Mouse (Mus musculus) midbrain, embryonic 14.5 days (tissue): ENCODE measurements around the gene Antxr2. TPM values are rescaled to one million over a fixed set of nuclear protein-coding genes. Genes with fewer than 3 reads are reported as not detected.
A peak's percentile ranks its signal among the peaks of the same experiment; 100 is the strongest.

Experiments
- ATAC-seq: fragments of 200-750 bp; cut with Nextera tagmentation; 2 replicates; pipeline ENCODE4 v1.8.0; 2017; ENCODE audit warnings: moderate number of reproducible peaks, moderate library complexity; ENCODE audit not compliant: low FRiP score, low TSS enrichment
- DNase-seq: peaks from one replicate; pipeline ENCODE4 v3.0.0-alpha.2; 2015
- H3K27ac ChIP-seq: fragments of 300-500 bp; sonication (generic); replicated peaks from 2 replicates; pipeline ENCODE4 v1.5.1; 2014; ENCODE audit warnings: mild to moderate bottlenecking, low read depth, low read length, moderate library complexity
- H3K27me3 ChIP-seq: fragments of 300-500 bp; sonication (generic); 2 replicates; pipeline ENCODE4 v1.6.1; 2014; ENCODE audit warnings: low read length, control low read depth, mixed read lengths; ENCODE audit not compliant: control insufficient read depth, insufficient read depth
- H3K36me3 ChIP-seq: fragments of 300-500 bp; sonication (generic); 2 replicates; pipeline ENCODE4 v1.6.1; 2014; ENCODE audit warnings: low read length, control low read depth; ENCODE audit not compliant: control insufficient read depth, insufficient read depth
- H3K4me1 ChIP-seq: fragments of 300-500 bp; sonication (generic); 2 replicates; pipeline ENCODE4 v1.6.1; 2014; ENCODE audit warnings: mild to moderate bottlenecking, antibody characterized with exemption, low read length, control low read depth; ENCODE audit not compliant: control insufficient read depth, insufficient read depth
- H3K4me2 ChIP-seq: fragments of 300-500 bp; sonication (generic); 2 replicates; pipeline ENCODE4 v1.6.1; 2014; ENCODE audit warnings: mild to moderate bottlenecking, low read length, moderate library complexity
- H3K4me3 ChIP-seq: fragments of 300-500 bp; sonication (generic); replicated peaks from 2 replicates; pipeline ENCODE4 v1.5.1; 2014; ENCODE audit warnings: low read depth, low read length
- H3K9ac ChIP-seq: fragments of 300-500 bp; sonication (generic); replicated peaks from 2 replicates; pipeline ENCODE4 v1.6.1; 2014; ENCODE audit warnings: mild to moderate bottlenecking, low read length, moderate library complexity
- H3K9me3 ChIP-seq: fragments of 300-500 bp; sonication (generic); 2 replicates; pipeline ENCODE4 v1.6.1; 2016; ENCODE audit warnings: low read length, control low read depth, mixed read lengths; ENCODE audit not compliant: control insufficient read depth
- WGBS: fragments of 180-500 bp; shearing (Covaris S2); extraction: QIAGEN DNeasy Blood & Tissue Kit; methylation state at CpG from one replicate; pipeline ENCODE4 v1.1.7; 2014; 5-methylcytosine and 5-hydroxymethylcytosine counted together
- polyA plus RNA-seq: library from polyadenylated mRNA; unstranded; fragments of >200 nt; fragmentation: Nextera tagmentation; extraction: Ambion mirVana; gene quantifications from 2 replicates; pipeline ENCODE4 v1.2.1, GENCODE M21; 2014

Gene Antxr2
- polyA plus RNA-seq, 1 experiment from 2014 or later: 4.4 TPM

DNA sequence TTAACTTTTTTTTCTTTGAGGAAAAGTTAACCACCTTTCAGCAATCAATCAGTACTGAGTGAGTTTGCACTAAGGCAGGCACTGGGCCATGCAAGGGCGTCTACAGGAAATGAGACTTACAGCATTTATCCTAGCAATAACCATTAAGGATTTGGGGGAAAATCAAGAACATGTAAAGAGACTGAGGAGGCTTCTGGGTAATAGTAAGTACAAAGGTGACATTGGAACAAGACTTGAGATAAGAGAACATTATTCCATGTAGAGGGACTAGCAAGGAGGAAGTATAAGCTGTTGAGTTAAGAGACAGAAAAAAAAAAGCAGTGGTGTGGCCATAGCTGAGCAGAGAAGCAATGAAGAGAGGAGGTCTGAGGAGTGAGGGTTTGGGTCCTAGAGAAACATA is 57.5 kb downstream of the Antxr2 start:
- H3K4me2 ChIP-seq: no peak overlapping the region
- H3K27me3 ChIP-seq: no peaks in the 10 kb centered on the region
- no peak overlapping the region for H3K27ac ChIP-seq
- H3K4me1 ChIP-seq: no peaks in the 10 kb centered on the region
- ATAC-seq (no peak), DNase-seq (no peak)
- no peak overlapping the region for H3K9ac ChIP-seq
- H3K9me3 ChIP-seq: no peaks in the 10 kb centered on the region
- WGBS: 89% methylated on average over 1 of the region's 1 CpGs
- H3K4me3 ChIP-seq: no peak overlapping the region
- H3K36me3 ChIP-seq: no peaks in the 10 kb centered on the region

DNA sequence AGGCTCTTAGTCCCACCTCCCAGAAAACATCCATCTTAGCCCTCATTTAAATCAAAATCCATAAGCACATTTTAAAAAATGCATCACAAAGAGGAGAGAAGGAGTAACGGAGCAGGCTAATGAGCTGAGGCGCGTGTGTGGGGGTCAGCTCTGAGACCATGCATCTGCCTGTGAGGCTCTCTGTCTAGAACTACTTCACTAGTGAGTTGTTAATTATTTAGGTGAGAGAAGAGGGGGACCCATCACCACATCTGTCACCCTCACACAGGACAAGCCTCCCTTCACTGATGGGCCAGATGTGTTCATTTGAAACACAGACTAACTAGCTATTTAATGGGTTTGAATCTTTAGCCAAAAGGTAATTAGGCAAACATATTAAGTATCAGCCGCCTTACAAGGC is 58.8 kb downstream of the Antxr2 start:
- Histone ChIP-seq H3K4me2 (no peak overlapping the region), H3K27me3 (no peaks in the 10 kb centered on the region), H3K27ac (no peak overlapping the region), H3K4me3 (no peak overlapping the region), H3K9me3 (no peaks in the 10 kb centered on the region), H3K4me1 (no peaks in the 10 kb centered on the region), H3K36me3 (no peaks in the 10 kb centered on the region), H3K9ac (no peak overlapping the region)
- WGBS: 74% methylated on average over 4 of the region's 4 CpGs
- peak; percentile 37; the same call in 1 of the 2 replicates for ATAC-seq
- DNase-seq: peak; percentile 12

DNA sequence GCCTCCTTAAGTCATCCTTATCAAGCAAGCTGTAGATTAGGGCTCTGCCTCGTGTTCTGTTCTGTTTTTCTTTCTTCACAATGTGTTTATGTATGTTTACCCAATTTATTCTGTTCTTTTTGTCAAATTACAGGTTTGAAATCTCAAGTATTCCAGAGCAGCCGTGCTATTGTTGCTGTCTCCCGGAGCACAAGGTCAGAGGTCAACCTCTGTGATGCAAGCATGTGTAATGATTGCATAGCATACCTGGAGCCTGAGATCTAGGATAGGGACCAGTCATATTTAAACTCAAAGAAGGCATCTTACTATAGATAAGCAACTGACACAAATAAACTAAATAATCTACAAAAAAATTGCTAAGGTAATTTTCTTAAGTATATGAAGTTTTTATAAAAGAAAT is 59.6 kb downstream of the Antxr2 start:
- 65% methylated on average over 3 of the region's 3 CpGs for WGBS
- no peaks in the 10 kb centered on the region for H3K36me3 ChIP-seq
- no peaks in the 10 kb centered on the region for H3K4me1 ChIP-seq
- ATAC-seq (no peak), DNase-seq (no peak)
- H3K9me3 ChIP-seq: no peaks in the 10 kb centered on the region
- no peak overlapping the region for H3K4me2 ChIP-seq
- H3K4me3 ChIP-seq: no peak overlapping the region
- H3K9ac ChIP-seq: no peak overlapping the region
- no peaks in the 10 kb centered on the region for H3K27me3 ChIP-seq
- no peak overlapping the region for H3K27ac ChIP-seq

DNA sequence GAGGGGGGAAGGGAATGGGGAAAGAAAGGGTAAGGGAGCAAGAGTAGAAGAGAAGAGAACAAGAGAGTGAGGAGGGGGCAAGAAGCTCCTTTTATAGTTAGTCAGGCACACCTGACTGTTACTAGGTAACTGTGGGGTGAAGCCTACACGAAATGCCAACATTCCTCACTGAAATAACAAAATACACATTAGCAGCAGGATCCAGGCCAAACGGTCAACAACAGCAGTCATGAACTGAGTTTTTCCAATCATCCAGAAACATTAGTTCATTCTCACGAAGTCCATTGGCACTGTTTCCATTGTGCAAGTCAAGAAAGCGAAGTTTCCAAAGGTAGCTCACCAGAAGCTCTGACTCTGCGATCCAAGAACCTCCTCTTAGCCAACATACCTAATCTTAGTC is 63.8 kb downstream of the Antxr2 start:
- Histone ChIP-seq H3K36me3 (no peaks in the 10 kb centered on the region), H3K4me2 (no peak overlapping the region)
- no peak for ATAC-seq

GRCm38 (mm10) chr5:97966101-97966500 is 64.7 kb downstream of the Antxr2 start:
- ATAC-seq (no peak), DNase-seq (no peak)
- Histone ChIP-seq H3K36me3 (no peaks in the 10 kb centered on the region), H3K4me3 (no peak overlapping the region), H3K9ac (no peak overlapping the region), H3K27me3 (no peaks in the 10 kb centered on the region), H3K9me3 (no peaks in the 10 kb centered on the region), H3K4me1 (no peaks in the 10 kb centered on the region), H3K27ac (no peak overlapping the region), H3K4me2 (no peak overlapping the region)

More for the DNA sequence above, 63.8 kb downstream of the Antxr2 start:
- Histone ChIP-seq H3K4me3 (no peak overlapping the region), H3K27me3 (no peaks in the 10 kb centered on the region), H3K9ac (no peak overlapping the region), H3K9me3 (no peaks in the 10 kb centered on the region), H3K27ac (no peak overlapping the region), H3K4me1 (no peaks in the 10 kb centered on the region)
- DNase-seq: no peak
- WGBS: 86% methylated on average over 5 of the region's 5 CpGs

DNA sequence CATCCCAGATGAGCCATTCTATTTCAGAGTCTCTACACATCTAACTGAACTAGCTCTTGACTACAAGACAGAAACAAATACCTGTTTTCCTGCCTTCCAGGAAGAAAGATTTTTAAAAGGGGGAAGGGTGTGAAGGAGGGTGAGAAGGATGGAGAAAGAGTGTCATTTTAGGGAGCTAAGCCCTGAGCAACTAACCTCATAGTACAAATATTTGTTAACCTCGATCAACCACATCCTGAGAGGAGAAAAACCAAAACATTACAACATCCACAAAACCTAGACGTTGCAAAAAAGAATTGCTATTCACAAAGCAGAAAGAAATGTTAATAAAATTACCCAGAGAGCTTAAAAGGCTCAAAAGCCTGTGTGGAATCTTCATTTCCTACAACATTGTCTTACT is 66.4 kb downstream of the Antxr2 start:
- Histone ChIP-seq H3K4me2 (no peak overlapping the region), H3K27me3 (no peaks in the 10 kb centered on the region), H3K4me1 (no peaks in the 10 kb centered on the region), H3K36me3 (no peaks in the 10 kb centered on the region), H3K9me3 (no peaks in the 10 kb centered on the region), H3K9ac (no peak overlapping the region), H3K4me3 (no peak overlapping the region), H3K27ac (no peak overlapping the region)
- 77% methylated on average over 2 of the region's 2 CpGs for WGBS
- no peak for DNase-seq
- ATAC-seq: no peak

DNA sequence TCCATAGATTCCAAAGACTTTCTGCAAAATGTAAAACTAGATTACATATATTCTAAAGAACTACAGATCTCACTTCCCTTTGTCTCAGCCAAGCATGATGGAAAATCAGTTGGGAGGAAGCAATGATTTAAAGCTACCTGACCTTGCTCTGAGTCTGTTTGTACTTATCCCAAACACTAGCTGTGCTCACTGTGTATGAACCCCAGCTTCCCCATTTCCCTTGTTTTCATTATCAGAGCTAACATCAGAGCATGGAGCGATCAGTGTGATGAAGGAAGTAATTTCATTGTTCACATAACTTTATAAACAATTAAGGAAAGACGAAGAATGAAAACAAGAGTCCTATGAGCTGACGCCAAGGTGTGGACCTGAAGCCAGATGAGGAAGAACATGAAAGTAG is 68.3 kb downstream of the Antxr2 start:
- 96% methylated on average over 3 of the region's 3 CpGs for WGBS
- no peak overlapping the region for H3K4me2 ChIP-seq
- H3K27me3 ChIP-seq: no peaks in the 10 kb centered on the region
- H3K27ac ChIP-seq: no peak overlapping the region
- H3K9me3 ChIP-seq: no peaks in the 10 kb centered on the region
- no peaks in the 10 kb centered on the region for H3K36me3 ChIP-seq
- DNase-seq (no peak), ATAC-seq (no peak)
- no peak overlapping the region for H3K9ac ChIP-seq
- no peaks in the 10 kb centered on the region for H3K4me1 ChIP-seq
- H3K4me3 ChIP-seq: no peak overlapping the region

GRCm38 (mm10) chr5:97961786-97962185 is 69.1 kb downstream of the Antxr2 start:
- Histone ChIP-seq H3K4me3 (no peak overlapping the region), H3K27ac (no peak overlapping the region), H3K4me2 (no peak overlapping the region), H3K9me3 (no peaks in the 10 kb centered on the region), H3K4me1 (no peaks in the 10 kb centered on the region), H3K27me3 (no peaks in the 10 kb centered on the region), H3K36me3 (no peaks in the 10 kb centered on the region), H3K9ac (no peak overlapping the region)
- WGBS: 87% methylated on average over 7 of the region's 7 CpGs
- ATAC-seq: no peak
- DNase-seq: no peak

GRCm38 (mm10) chr5:97959651-97960050 is 71.2 kb downstream of the Antxr2 start:
- ATAC-seq: no peak

More at GRCm38 (mm10) chr5:97959651-97960050, 71.2 kb downstream of the Antxr2 start:
- Histone ChIP-seq H3K9ac (no peak overlapping the region), H3K36me3 (no peaks in the 10 kb centered on the region), H3K4me3 (no peak overlapping the region), H3K27ac (no peak overlapping the region), H3K4me1 (no peaks in the 10 kb centered on the region), H3K27me3 (no peaks in the 10 kb centered on the region), H3K4me2 (no peak overlapping the region), H3K9me3 (no peaks in the 10 kb centered on the region)
- no peak for DNase-seq
- 85% methylated on average over 2 of the region's 2 CpGs for WGBS
